Mouse (Mus musculus): ENCODE measurements around the gene Gm20883.
"Not testable (repeated sequence)": the region's sequence is repeated elsewhere in the genome, so short reads cannot be mapped to it uniquely, and the experiment has no call there.

The Gm20883 gene

GRCm38 (mm10) chrY:50607951-50608350 is at the start of gene Gm20883:
Gene Gm20883, plus strand, starts transcription at chrY:50608251.
- not testable (repeated sequence) for DNase-seq (ENCODE audit: low spot score)
